Mouse (Mus musculus) urinary bladder, adult 18-20 months (tissue): Measurements from ENCODE around the gene Nenf.
A peak's percentile ranks its signal among the peaks of the same experiment; 100 is the strongest.

Source experiments
- DNase-seq, 2 experiments: peaks; one replicate each; pipeline ENCODE4 v3.0.0; 2022; ENCODE audit warnings: low spot score in 2 of 2, mixed read lengths in 2 of 2

Nenf gene

GRCm38 (mm10) chr1:191317591-191318196, at the start of gene Nenf:
Nenf (minus strand) TSS chr1:191318194.
- DNase-seq, result peak; percentile 67 to 69

- DNase-seq, result no peak
Observed at GRCm38 (mm10) chr1:191364477-191364876, 46.5 kb upstream of the Nenf start.

- DNase-seq, result no peak
Observed at GRCm38 (mm10) chr1:191362412-191362811, 44.4 kb upstream of the Nenf start.

GRCm38 (mm10) chr1:191359478-191359877, 41.5 kb upstream of the Nenf start:
- no peak for DNase-seq

GRCm38 (mm10) chr1:191356936-191357335, 38.9 kb upstream of the Nenf start:
- no peak for DNase-seq

GRCm38 (mm10) chr1:191353836-191354235, 35.8 kb upstream of the Nenf start:
- no peak for DNase-seq

GRCm38 (mm10) chr1:191352786-191353488, 34.9 kb upstream of the Nenf start:
- peak in 1 of 2 experiments; percentile 31 for DNase-seq

GRCm38 (mm10) chr1:191350355-191350754, 32.4 kb upstream of the Nenf start:
- DNase-seq, result no peak

GRCm38 (mm10) chr1:191349486-191350037, 31.6 kb upstream of the Nenf start:
- no peak for DNase-seq

GRCm38 (mm10) chr1:191348996-191349395, 31.0 kb upstream of the Nenf start:
- DNase-seq, result no peak

- DNase-seq, result no peak
Observed at GRCm38 (mm10) chr1:191348592-191348991, 30.6 kb upstream of the Nenf start.

- DNase-seq, result no peak
Observed at GRCm38 (mm10) chr1:191347602-191348001, 29.6 kb upstream of the Nenf start.

- DNase-seq, result no peak
Observed at GRCm38 (mm10) chr1:191340530-191340929, 22.5 kb upstream of the Nenf start.

- no peak for DNase-seq
Observed at GRCm38 (mm10) chr1:191339876-191340275, 21.9 kb upstream of the Nenf start.

GRCm38 (mm10) chr1:191334500-191334899, 16.5 kb upstream of the Nenf start:
- no peak for DNase-seq

- DNase-seq, result no peak
Observed at GRCm38 (mm10) chr1:191330356-191330755, 12.4 kb upstream of the Nenf start.

- no peak for DNase-seq
Observed at GRCm38 (mm10) chr1:191328019-191328441, 10.0 kb upstream of the Nenf start.

GRCm38 (mm10) chr1:191327258-191327657, 9.3 kb upstream of the Nenf start:
- DNase-seq, result no peak

- no peak for DNase-seq
Observed at GRCm38 (mm10) chr1:191326233-191326882, 8.4 kb upstream of the Nenf start.

- peak; percentile 90 to 95 for DNase-seq
Observed at GRCm38 (mm10) chr1:191325726-191326232, 7.8 kb upstream of the Nenf start, which contains the start of gene Tmem206. Tmem206 (plus strand) TSS chr1:191325912.

- DNase-seq, result no peak
Observed at GRCm38 (mm10) chr1:191324733-191325590, 7.0 kb upstream of the Nenf start.
